Mouse (Mus musculus) hindbrain, postnatal 0 days (tissue): Measurements from ENCODE around the gene Cdc42ep4. TPM values are rescaled to one million over a fixed set of nuclear protein-coding genes. Genes with fewer than 3 reads are reported as not detected.

Experiments
- ATAC-seq: fragments of 200-750 bp; cut with Nextera tagmentation; 2 replicates; pipeline ENCODE4 v1.8.0; 2017; ENCODE audit warnings: mild to moderate bottlenecking, moderate TSS enrichment, moderate library complexity
- DNase-seq: peaks from one replicate; pipeline ENCODE4 v3.0.0-alpha.2; 2015; ENCODE audit warnings: low spot score
- H3K27ac ChIP-seq: fragments of 300-500 bp; sonication (generic); 2 replicates; pipeline ENCODE4 v1.5.1; 2014; ENCODE audit warnings: mild to moderate bottlenecking
- H3K27me3 ChIP-seq: fragments of 300-500 bp; sonication (generic); 2 replicates; pipeline ENCODE4 v1.6.1; 2014; ENCODE audit warnings: low read length, mixed read lengths; ENCODE audit not compliant: insufficient read depth
- H3K36me3 ChIP-seq: fragments of 300-500 bp; sonication (generic); 2 replicates; pipeline ENCODE4 v1.6.1; 2014; ENCODE audit warnings: low read length, mixed read lengths; ENCODE audit not compliant: insufficient read depth
- H3K4me1 ChIP-seq: fragments of 300-500 bp; sonication (generic); 2 replicates; pipeline ENCODE4 v1.6.1; 2014; ENCODE audit warnings: antibody characterized with exemption, low read length, mixed read lengths; ENCODE audit not compliant: insufficient read depth
- H3K4me2 ChIP-seq: fragments of 300-500 bp; sonication (generic); 2 replicates; pipeline ENCODE4 v1.6.1; 2014; ENCODE audit warnings: low read depth, mild to moderate bottlenecking, low read length, moderate library complexity, mixed read lengths
- H3K4me3 ChIP-seq: fragments of 300-500 bp; sonication (generic); 2 replicates; pipeline ENCODE4 v1.5.1; 2014; ENCODE audit warnings: low read length
- H3K9ac ChIP-seq: fragments of 300-500 bp; sonication (generic); replicated peaks from 2 replicates; pipeline ENCODE4 v1.6.1; 2014; ENCODE audit warnings: mild to moderate bottlenecking, low read length, moderate library complexity, mixed read lengths
- H3K9me3 ChIP-seq: fragments of 300-500 bp; sonication (generic); 2 replicates; pipeline ENCODE4 v1.6.1; 2016; ENCODE audit warnings: low read length, mixed read lengths
- CTCF ChIP-seq: IDR thresholded peaks from 2 replicates; pipeline ENCODE4 v1.5.1; 2016; ENCODE audit warnings: antibody characterized with exemption, control low read depth, low read depth
- WGBS: fragments of 180-500 bp; shearing (Covaris S2); extraction: QIAGEN DNeasy Blood & Tissue Kit; methylation state at CpG from one replicate; pipeline ENCODE4 v1.1.7; 2014; 5-methylcytosine and 5-hydroxymethylcytosine counted together
- polyA plus RNA-seq: library from polyadenylated mRNA; unstranded; fragments of >200 nt; fragmentation: Nextera tagmentation; extraction: Ambion mirVana; gene quantifications from 2 replicates; pipeline ENCODE4 v1.2.1, GENCODE M21; 2015
- total RNA-seq: library from RNA; depleted of rRNA; stranded (reverse); fragments of >200 nt; gene quantifications from 2 replicates; pipeline ENCODE4 v1.2.3, GENCODE M21; 2014

Gene Cdc42ep4
- total and polyA plus RNA-seq, 2 experiments from 2014 or later = 55.7 to 116 TPM

DNA sequence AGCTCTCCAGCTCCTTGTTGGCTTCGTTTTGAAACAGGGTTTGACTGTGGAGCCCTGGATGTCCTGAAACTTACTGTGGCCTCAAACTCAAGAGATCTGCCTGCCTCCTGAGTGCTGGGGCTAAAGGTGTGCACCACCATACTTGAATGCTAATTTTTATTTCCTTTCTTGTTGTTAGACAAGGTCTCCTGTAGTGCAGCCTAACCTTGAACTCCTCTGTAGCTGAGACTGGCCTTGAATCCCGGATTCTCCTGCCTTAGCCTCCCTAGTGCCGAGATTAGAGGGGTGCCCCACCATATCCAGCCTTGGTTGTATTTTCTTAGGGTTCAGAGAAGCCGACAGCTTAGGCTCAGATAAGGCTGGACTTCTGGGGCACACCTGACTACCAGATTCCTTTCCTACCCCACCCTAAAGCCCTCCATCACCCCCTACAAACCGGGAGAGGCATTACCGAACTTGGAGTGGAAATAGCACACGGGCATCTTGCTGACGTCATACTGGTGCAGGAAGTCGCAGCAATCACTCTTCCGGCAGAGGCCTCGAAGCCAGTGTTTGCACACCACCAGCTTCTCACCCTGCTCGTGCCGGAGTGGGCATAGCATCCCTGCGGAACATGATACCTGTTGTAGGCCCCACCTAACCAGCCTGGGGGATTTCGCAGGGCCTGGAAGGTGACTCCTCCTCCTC is 45.6 kb downstream of the Cdc42ep4 start:
- TF ChIP-seq CTCF = no peak
- H3K9ac ChIP-seq = no peak overlapping the region
- 88% methylated on average over 15 of the region's 15 CpGs for WGBS
- no peaks in the 10 kb centered on the region for H3K27me3 ChIP-seq
- H3K9me3 ChIP-seq = no peaks in the 10 kb centered on the region
- no peak overlapping the region for H3K4me2 ChIP-seq
- peaks cover 11% of the 10 kb centered on the region for H3K4me1 ChIP-seq
- H3K4me3 ChIP-seq = no peak overlapping the region
- H3K36me3 ChIP-seq = no peaks in the 10 kb centered on the region
- ATAC-seq (no peak), DNase-seq (no peak)
- H3K27ac ChIP-seq = no peak overlapping the region

DNA sequence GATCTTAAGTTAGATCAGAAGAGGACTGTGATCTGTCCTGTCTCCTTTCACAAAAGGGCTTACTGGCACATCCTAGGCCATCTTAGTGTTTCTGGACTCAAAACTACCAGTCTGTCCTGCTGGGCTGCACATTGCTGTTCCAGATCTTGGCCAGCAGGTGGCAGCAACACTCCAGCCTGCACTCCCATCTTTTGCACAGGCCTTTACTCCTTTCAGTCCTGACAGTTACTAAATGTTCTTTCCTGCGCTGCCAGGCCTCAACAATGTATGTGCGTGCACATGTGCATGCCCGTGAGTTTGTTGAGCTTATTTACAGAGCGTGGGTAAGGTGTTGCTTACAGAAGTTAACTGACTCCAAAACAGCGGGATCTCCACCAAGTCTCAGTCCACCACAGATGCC is 47.9 kb downstream of the Cdc42ep4 start:
- Histone ChIP-seq H3K9ac (no peak overlapping the region), H3K27me3 (no peaks in the 10 kb centered on the region), H3K4me1 (no peaks in the 10 kb centered on the region), H3K27ac (no peak overlapping the region), H3K4me3 (no peak overlapping the region), H3K36me3 (no peaks in the 10 kb centered on the region), H3K9me3 (no peaks in the 10 kb centered on the region), H3K4me2 (no peak overlapping the region)
- peak; percentile 100 for TF ChIP-seq CTCF
- WGBS = 26% methylated on average over 5 of the region's 5 CpGs
- DNase-seq (peak; percentile 81), ATAC-seq (peak; percentile 72; the same call in 1 of the 2 replicates)

- WGBS = 84% methylated on average over 7 of the region's 7 CpGs
- H3K27ac ChIP-seq = no peak overlapping the region
- TF ChIP-seq CTCF = no peak
- no peak overlapping the region for H3K4me3 ChIP-seq
- ATAC-seq (no peak), DNase-seq (no peak)
- H3K27me3 ChIP-seq = no peaks in the 10 kb centered on the region
- H3K9me3 ChIP-seq = no peaks in the 10 kb centered on the region
- H3K4me2 ChIP-seq = no peak overlapping the region
- no peaks in the 10 kb centered on the region for H3K4me1 ChIP-seq
- H3K9ac ChIP-seq = no peak overlapping the region
- peaks cover 6% of the 10 kb centered on the region for H3K36me3 ChIP-seq
These were observed 52.0 kb downstream of the Cdc42ep4 start for GRCm38 (mm10) chr11:113699643-113700042.

- DNase-seq = no peak
- Histone ChIP-seq H3K27ac (no peak overlapping the region), H3K4me2 (no peak overlapping the region), H3K4me1 (no peaks in the 10 kb centered on the region), H3K4me3 (no peak overlapping the region), H3K9me3 (no peaks in the 10 kb centered on the region), H3K9ac (no peak overlapping the region), H3K36me3 (peaks cover 20% of the 10 kb centered on the region), H3K27me3 (no peaks in the 10 kb centered on the region)
- 77% methylated on average over 12 of the region's 12 CpGs for WGBS
- no peak for ATAC-seq
- TF ChIP-seq CTCF = no peak
These were observed 53.6 kb downstream of the Cdc42ep4 start for GRCm38 (mm10) chr11:113698013-113698545.

GRCm38 (mm10) chr11:113697571-113697970 is 54.1 kb downstream of the Cdc42ep4 start:
- no peak overlapping the region for H3K4me2 ChIP-seq
- no peaks in the 10 kb centered on the region for H3K27me3 ChIP-seq
- peaks cover 25% of the 10 kb centered on the region for H3K36me3 ChIP-seq
- ATAC-seq (no peak), DNase-seq (no peak)
- H3K4me3 ChIP-seq = no peak overlapping the region
- H3K4me1 ChIP-seq = no peaks in the 10 kb centered on the region
- WGBS = 71% methylated on average over 5 of the region's 5 CpGs
- no peak overlapping the region for H3K9ac ChIP-seq
- H3K27ac ChIP-seq = no peak overlapping the region
- no peaks in the 10 kb centered on the region for H3K9me3 ChIP-seq
- TF ChIP-seq CTCF = no peak

DNA sequence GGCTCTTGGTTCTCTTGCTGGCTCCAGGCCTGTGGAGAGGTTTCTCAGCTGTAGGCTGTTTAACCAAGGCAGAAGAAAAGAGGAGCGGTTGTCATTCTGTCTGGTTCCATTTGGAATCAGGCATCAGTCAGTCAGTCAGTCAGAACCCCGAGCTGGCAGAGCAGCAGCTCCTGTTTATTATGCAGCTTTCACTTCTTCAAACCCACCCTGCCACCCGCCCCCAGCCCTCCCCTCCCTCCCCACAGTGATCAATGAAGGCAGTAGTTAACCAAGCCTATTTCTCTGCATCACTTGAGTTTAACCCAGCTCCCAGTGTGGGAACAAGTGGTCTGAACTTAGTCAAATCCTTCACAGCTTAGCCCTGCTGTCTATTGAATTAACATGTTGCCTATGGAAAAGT is 59.8 kb downstream of the Cdc42ep4 start:
- no peak for TF ChIP-seq CTCF
- DNase-seq (no peak), ATAC-seq (no peak)
- 68% methylated on average over 3 of the region's 3 CpGs for WGBS
- H3K9me3 ChIP-seq = no peaks in the 10 kb centered on the region
- no peak overlapping the region for H3K9ac ChIP-seq
- H3K4me3 ChIP-seq = no peak overlapping the region
- peaks cover 48% of the 10 kb centered on the region for H3K36me3 ChIP-seq
- H3K4me1 ChIP-seq = no peaks in the 10 kb centered on the region
- no peak overlapping the region for H3K27ac ChIP-seq
- H3K4me2 ChIP-seq = no peak overlapping the region
- no peaks in the 10 kb centered on the region for H3K27me3 ChIP-seq

GRCm38 (mm10) chr11:113691318-113691717 is 60.4 kb downstream of the Cdc42ep4 start:
- no peak for TF ChIP-seq CTCF
- ATAC-seq (no peak), DNase-seq (no peak)
- Histone ChIP-seq H3K9me3 (no peaks in the 10 kb centered on the region), H3K36me3 (peaks cover 48% of the 10 kb centered on the region), H3K27me3 (no peaks in the 10 kb centered on the region), H3K27ac (no peak overlapping the region), H3K9ac (no peak overlapping the region), H3K4me3 (no peak overlapping the region), H3K4me1 (no peaks in the 10 kb centered on the region), H3K4me2 (no peak overlapping the region)
- WGBS = 86% methylated on average over 5 of the region's 5 CpGs
